In genomic region chr9:73105771-73106170, GRCm38 (mm10) we compare ENCODE assay signal across 36 mouse cellular contexts. TPM values are rescaled to one million over a fixed set of nuclear protein-coding genes. Genes with fewer than 3 reads are reported as not detected.
"Had no signal": no experiment of that assay in that cellular context is flagged by ENCODE, and none has a peak within 500 bp of the region (broad histone marks: within the 10 kb centered on the region; RNA-seq: fewer than 3 reads in every experiment).

No protein-coding gene starts in this region.

- H3K9me3 ChIP-seq: heart, embryonic 13.5 days; heart, embryonic 15.5 days; hindbrain, embryonic 13.5 days; hindbrain, embryonic 15.5 days; kidney, embryonic 15.5 days; limb, embryonic 13.5 days; limb, embryonic 15.5 days; liver, embryonic 12.5 days had no signal

- H3K4me2 ChIP-seq: heart, embryonic 11.5 days; heart, embryonic 13.5 days; heart, embryonic 15.5 days; hindbrain, embryonic 13.5 days; hindbrain, embryonic 15.5 days; kidney, embryonic 15.5 days; limb, embryonic 13.5 days; limb, embryonic 15.5 days; liver, embryonic 12.5 days had no signal

- H3K27ac ChIP-seq: heart, adult 2 months; heart, embryonic 13.5 days; heart, embryonic 15.5 days; hindbrain, embryonic 13.5 days; hindbrain, embryonic 15.5 days; hindbrain, postnatal 0 days; kidney, embryonic 15.5 days; limb, embryonic 13.5 days; limb, embryonic 15.5 days; liver, embryonic 12.5 days; liver, embryonic 14.5 days had no signal

- H3K36me3 ChIP-seq: heart, embryonic 13.5 days; heart, embryonic 15.5 days; hindbrain, embryonic 13.5 days; hindbrain, embryonic 15.5 days; kidney, embryonic 15.5 days; limb, embryonic 13.5 days; limb, embryonic 15.5 days; liver, embryonic 12.5 days had no signal

- DNase-seq: forebrain, postnatal 0 days; gastrocnemius, postnatal 14 days; gastrocnemius, postnatal 36 days; heart, adult 11 months; heart, adult 2 months; heart, postnatal 14 days; heart, postnatal 36 days; kidney, adult 18-20 months; kidney, postnatal 10 days; kidney, postnatal 36 days; layer of hippocampus, adult 9-11 months; layer of hippocampus, postnatal 36 days; left cerebral cortex, postnatal 4 days had no signal

- H3K9ac ChIP-seq: forebrain, postnatal 0 days; heart, embryonic 13.5 days; heart, embryonic 15.5 days; hindbrain, embryonic 13.5 days; hindbrain, embryonic 15.5 days; kidney, embryonic 15.5 days; limb, embryonic 13.5 days; limb, embryonic 15.5 days; liver, embryonic 12.5 days; liver, embryonic 14.5 days had no signal

- ATAC-seq: forebrain, postnatal 0 days; hindbrain, postnatal 0 days; intestine, embryonic 16.5 days; liver, embryonic 12.5 days had no signal

- H3K4me3 ChIP-seq: heart, adult 2 months; heart, embryonic 13.5 days; heart, embryonic 15.5 days; hindbrain, embryonic 13.5 days; hindbrain, embryonic 15.5 days; kidney, embryonic 15.5 days; limb, embryonic 13.5 days; limb, embryonic 15.5 days; liver, embryonic 12.5 days had no signal

RNA-seq across cellular contexts. Expression of gene Gm20509, which starts 3.5 kb away (rescaled TPM):
- total RNA-seq: forebrain, postnatal 0 days; gastrocnemius, adult 18-20 months; gastrocnemius, adult 8-10 months; gastrocnemius, postnatal 14 days; gastrocnemius, postnatal 36 days; heart, adult 2 months; heart, postnatal 14 days; heart, postnatal 36 days; hematopoietic stem cell, adult 5-6 weeks; hindbrain, postnatal 0 days; layer of hippocampus, postnatal 36 days; left cerebral cortex, postnatal 14 days; left cerebral cortex, postnatal 4 days had no signal
- polyA plus RNA-seq: forebrain, postnatal 0 days; gonadal fat pad, adult 2 months; heart, adult 2 months; heart, embryonic 11.5 days; heart, embryonic 13.5 days; heart, embryonic 15.5 days; heart, postnatal 0 days; hindbrain, embryonic 11.5 days; hindbrain, embryonic 13.5 days; hindbrain, embryonic 15.5 days; hindbrain, postnatal 0 days; intestine, embryonic 14.5 days; intestine, embryonic 16.5 days; kidney, embryonic 15.5 days; large intestine, adult 2 months; limb, embryonic 11.5 days; limb, embryonic 13.5 days; limb, embryonic 15.5 days; liver, embryonic 12.5 days; liver, embryonic 14.5 days; liver, embryonic 16.5 days had no signal

RNA-seq across cellular contexts. Expression of gene Khdc3, which starts 4.1 kb away (rescaled TPM):
- total RNA-seq: forebrain, postnatal 0 days; gastrocnemius, adult 18-20 months; gastrocnemius, adult 8-10 months; gastrocnemius, postnatal 14 days; gastrocnemius, postnatal 36 days; heart, adult 2 months; heart, postnatal 36 days; hindbrain, postnatal 0 days had no signal
- polyA plus RNA-seq: gonadal fat pad, adult 2 months; heart, adult 2 months; heart, embryonic 11.5 days; heart, embryonic 13.5 days; heart, embryonic 15.5 days; heart, postnatal 0 days; hindbrain, embryonic 11.5 days; hindbrain, embryonic 13.5 days; intestine, embryonic 16.5 days; kidney, embryonic 15.5 days; limb, embryonic 11.5 days; liver, embryonic 12.5 days had no signal
